Mouse (Mus musculus) hindbrain, embryonic 14.5 days (tissue): Measurements from ENCODE around the gene Bcar3. TPM values are rescaled to one million over a fixed set of nuclear protein-coding genes. Genes with fewer than 3 reads are reported as not detected.
A peak's percentile ranks its signal among the peaks of the same experiment; 100 is the strongest.

Experiments
- ATAC-seq: fragments of 200-750 bp; cut with Nextera tagmentation; 2 replicates; pipeline ENCODE4 v1.8.0; 2017; ENCODE audit warnings: moderate number of reproducible peaks, mild to moderate bottlenecking, moderate TSS enrichment, moderate library complexity; ENCODE audit not compliant: low FRiP score
- DNase-seq: peaks from one replicate; pipeline ENCODE4 v3.0.0-alpha.2; 2015; ENCODE audit warnings: low spot score
- H3K27ac ChIP-seq: fragments of 300-500 bp; sonication (generic); 2 replicates; pipeline ENCODE4 v1.5.1; 2014; ENCODE audit warnings: mild to moderate bottlenecking, moderate library complexity
- H3K27me3 ChIP-seq: fragments of 300-500 bp; sonication (generic); 2 replicates; pipeline ENCODE4 v1.6.1; 2014; ENCODE audit warnings: mild to moderate bottlenecking, low read length, mixed read lengths; ENCODE audit not compliant: control insufficient read depth, insufficient read depth
- H3K36me3 ChIP-seq: fragments of 300-500 bp; sonication (generic); replicated peaks from 2 replicates; pipeline ENCODE4 v1.6.1; 2014; ENCODE audit not compliant: control insufficient read depth, insufficient read depth
- H3K4me1 ChIP-seq: fragments of 300-500 bp; sonication (generic); replicated peaks from 2 replicates; pipeline ENCODE4 v1.6.1; 2014; ENCODE audit warnings: antibody characterized with exemption, low read length, mixed read lengths; ENCODE audit not compliant: control insufficient read depth, insufficient read depth
- H3K4me2 ChIP-seq: fragments of 300-500 bp; sonication (generic); replicated peaks from 2 replicates; pipeline ENCODE4 v1.6.1; 2014; ENCODE audit warnings: mild to moderate bottlenecking, moderate library complexity
- H3K4me3 ChIP-seq: fragments of 300-500 bp; sonication (generic); replicated peaks from 2 replicates; pipeline ENCODE4 v1.5.1; 2014; ENCODE audit warnings: mild to moderate bottlenecking, low read length
- H3K9ac ChIP-seq: fragments of 300-500 bp; sonication (generic); 2 replicates; pipeline ENCODE4 v1.6.1; 2014
- H3K9me3 ChIP-seq: fragments of 300-500 bp; sonication (generic); 2 replicates; pipeline ENCODE4 v1.6.1; 2016; ENCODE audit warnings: low read length; ENCODE audit not compliant: control insufficient read depth
- WGBS: fragments of 180-500 bp; shearing (Covaris S2); extraction: QIAGEN DNeasy Blood & Tissue Kit; methylation state at CpG from one replicate; pipeline ENCODE4 v1.1.7; 2014; 5-methylcytosine and 5-hydroxymethylcytosine counted together
- polyA plus RNA-seq: library from polyadenylated mRNA; unstranded; fragments of >200 nt; fragmentation: Nextera tagmentation; extraction: Ambion mirVana; gene quantifications from 2 replicates; pipeline ENCODE4 v1.2.1, GENCODE M21; 2014

Gene Bcar3
- polyA plus RNA-seq, 1 experiment from 2014 or later = 6.2 TPM

DNA sequence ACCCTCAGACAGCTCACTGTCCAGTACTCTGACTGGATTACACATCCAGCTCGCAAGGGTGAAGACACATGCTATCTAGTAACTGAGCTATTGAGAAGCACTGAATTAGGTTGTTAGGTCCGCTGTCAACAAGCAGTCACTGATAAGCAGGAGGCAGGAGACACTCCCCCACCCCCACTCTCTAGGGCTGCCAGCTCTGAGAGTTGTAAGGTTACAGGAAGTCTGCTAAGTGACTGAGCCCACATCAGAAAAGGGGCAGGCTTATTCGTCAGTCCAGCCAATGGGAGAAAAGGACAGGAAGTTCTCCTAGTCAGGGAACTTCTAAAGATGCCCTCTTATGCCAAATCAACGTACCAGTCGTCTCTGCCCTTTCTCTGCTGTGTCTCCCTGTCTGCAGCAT is 180.1 kb downstream of the Bcar3 start:
- Histone ChIP-seq H3K27me3 (no peaks in the 10 kb centered on the region), H3K27ac (no peak overlapping the region), H3K4me2 (no peak overlapping the region), H3K4me1 (peaks cover 34% of the 10 kb centered on the region), H3K4me3 (no peak overlapping the region), H3K9me3 (no peaks in the 10 kb centered on the region), H3K36me3 (no peaks in the 10 kb centered on the region), H3K9ac (no peak overlapping the region)
- ATAC-seq = no peak
- WGBS = 60% methylated on average over 5 of the region's 5 CpGs
- no peak for DNase-seq

DNA sequence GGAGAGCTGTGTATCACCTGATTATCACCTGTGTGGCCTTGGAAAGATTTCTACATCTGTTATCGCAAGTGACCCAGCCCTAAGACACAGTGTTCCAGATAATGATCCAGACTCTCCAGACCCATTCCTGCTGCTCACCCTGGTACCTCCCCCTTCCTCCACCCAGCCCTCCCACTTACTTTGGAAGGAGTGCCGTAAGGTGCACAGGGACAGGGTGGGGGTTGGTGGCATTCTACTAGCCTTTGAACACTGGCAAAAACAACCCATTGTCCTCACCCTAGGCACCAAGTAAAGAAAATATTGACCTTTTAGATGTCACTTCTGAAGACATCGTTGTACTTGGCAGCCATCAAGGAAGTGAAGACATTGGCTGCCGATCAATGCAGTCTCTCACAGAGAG is 180.9 kb downstream of the Bcar3 start:
- Histone ChIP-seq H3K36me3 (no peaks in the 10 kb centered on the region), H3K4me2 (no peak overlapping the region), H3K9me3 (no peaks in the 10 kb centered on the region), H3K4me3 (no peak overlapping the region), H3K27me3 (no peaks in the 10 kb centered on the region), H3K9ac (no peak overlapping the region), H3K4me1 (peaks cover 34% of the 10 kb centered on the region), H3K27ac (no peak overlapping the region)
- no peak for ATAC-seq
- WGBS = 70% methylated on average over 4 of the region's 4 CpGs
- no peak for DNase-seq

DNA sequence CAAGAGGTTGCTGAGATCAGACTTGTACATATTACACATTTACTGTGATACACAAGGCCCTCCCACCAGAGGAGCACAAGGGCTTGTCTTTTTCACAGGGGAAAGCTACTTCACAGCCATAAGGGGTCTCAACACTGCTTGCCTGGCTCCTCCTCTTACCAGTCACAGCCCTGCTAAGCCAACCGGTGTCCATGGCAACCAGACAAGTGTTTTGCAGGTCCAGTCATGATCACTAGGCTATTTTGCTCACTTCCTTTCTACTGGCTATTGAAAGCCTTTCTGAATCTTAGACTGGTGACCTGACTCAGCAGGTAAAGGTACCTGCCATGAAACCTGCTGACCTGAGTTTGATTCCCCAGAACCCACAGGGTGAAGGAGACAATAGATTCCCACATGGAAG is 181.8 kb downstream of the Bcar3 start:
- Histone ChIP-seq H3K27ac (peak overlapping the region; percentile 47; the same call in 1 of the 2 replicates), H3K4me2 (no peak overlapping the region), H3K27me3 (no peaks in the 10 kb centered on the region), H3K9me3 (no peaks in the 10 kb centered on the region), H3K4me1 (peaks cover 41% of the 10 kb centered on the region), H3K9ac (no peak overlapping the region), H3K36me3 (no peaks in the 10 kb centered on the region), H3K4me3 (no peak overlapping the region)
- 19% methylated on average over 1 of the region's 1 CpGs for WGBS
- ATAC-seq = peak; percentile 55; the same call in 1 of the 2 replicates
- no peak for DNase-seq

DNA sequence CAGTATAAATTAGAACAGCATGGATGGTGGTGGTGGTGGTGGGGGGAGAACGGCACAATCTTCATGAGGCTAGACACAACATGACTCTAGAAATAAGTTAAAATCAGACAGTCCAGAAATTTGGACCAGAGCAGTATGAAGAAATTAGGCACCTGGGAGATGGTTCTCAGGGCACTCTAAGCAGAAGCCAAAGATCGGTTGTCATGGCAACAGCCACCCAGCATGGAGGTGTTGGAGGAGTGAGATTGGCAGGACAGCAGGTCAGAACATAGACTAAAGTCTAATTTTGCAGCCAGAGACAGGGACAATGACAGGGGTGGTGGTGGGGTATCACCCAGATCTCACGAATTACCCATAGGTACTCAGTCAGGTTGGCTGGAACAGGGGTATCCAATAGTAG is 182.7 kb downstream of the Bcar3 start:
- H3K4me2 ChIP-seq = no peak overlapping the region; the same call in 1 of the 2 replicates
- no peaks in the 10 kb centered on the region for H3K27me3 ChIP-seq
- no peaks in the 10 kb centered on the region for H3K36me3 ChIP-seq
- H3K4me1 ChIP-seq = peaks cover 48% of the 10 kb centered on the region
- no peaks in the 10 kb centered on the region for H3K9me3 ChIP-seq
- DNase-seq (no peak), ATAC-seq (no peak)
- no peak overlapping the region for H3K27ac ChIP-seq
- H3K4me3 ChIP-seq = no peak overlapping the region
- 51% methylated on average over 3 of the region's 3 CpGs for WGBS
- H3K9ac ChIP-seq = no peak overlapping the region; the same call in 1 of the 2 replicates

DNA sequence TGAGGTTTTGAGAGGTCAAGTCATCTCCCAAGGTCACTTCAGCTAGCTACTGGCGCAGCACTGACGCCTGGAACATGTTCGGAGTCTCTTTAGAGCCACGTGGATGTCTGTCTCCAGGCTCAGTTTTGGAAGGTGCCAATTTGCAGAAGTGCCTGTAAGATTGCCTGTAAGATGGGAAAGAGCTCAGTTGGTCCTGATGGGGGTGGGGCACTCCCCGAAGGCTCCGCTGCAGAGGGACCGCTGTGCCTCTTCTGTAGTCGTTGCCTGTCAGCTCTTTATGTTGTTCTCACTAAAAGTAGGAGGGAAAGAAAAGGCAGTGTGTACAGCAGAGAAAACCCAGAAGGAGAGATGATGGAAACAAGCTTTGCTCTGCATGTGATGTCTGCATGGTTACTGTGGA is 183.6 kb downstream of the Bcar3 start:
- WGBS = 57% methylated on average over 8 of the region's 8 CpGs
- no peak overlapping the region for H3K4me2 ChIP-seq
- H3K27me3 ChIP-seq = no peaks in the 10 kb centered on the region
- peaks cover 57% of the 10 kb centered on the region for H3K4me1 ChIP-seq
- no peak for ATAC-seq
- no peak for DNase-seq
- H3K4me3 ChIP-seq = no peak overlapping the region
- no peak overlapping the region for H3K9ac ChIP-seq
- no peaks in the 10 kb centered on the region for H3K9me3 ChIP-seq
- H3K27ac ChIP-seq = no peak overlapping the region
- H3K36me3 ChIP-seq = no peaks in the 10 kb centered on the region

DNA sequence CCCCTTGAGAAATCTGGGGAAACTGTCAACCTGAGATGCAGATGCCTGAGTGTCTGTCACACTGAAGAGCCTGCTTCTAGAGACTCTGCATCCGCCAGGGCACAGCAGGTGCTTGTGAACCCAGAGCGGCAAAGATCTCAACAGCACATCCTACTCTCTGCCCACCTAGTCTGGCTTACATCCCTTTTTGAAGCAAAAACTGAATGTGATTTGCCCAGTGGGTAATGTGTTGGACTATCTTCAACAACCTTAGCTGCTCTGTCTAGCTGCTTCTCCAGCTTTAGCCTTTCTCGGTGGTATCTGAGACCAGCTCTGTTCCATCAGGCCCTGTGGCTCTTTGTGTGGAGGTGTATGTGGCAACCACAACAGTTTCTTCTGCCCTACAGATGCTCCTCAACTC is 184.8 kb downstream of the Bcar3 start:
- H3K9me3 ChIP-seq = no peaks in the 10 kb centered on the region
- no peak overlapping the region for H3K27ac ChIP-seq
- H3K4me3 ChIP-seq = no peak overlapping the region
- no peak overlapping the region for H3K4me2 ChIP-seq
- H3K27me3 ChIP-seq = no peaks in the 10 kb centered on the region
- 75% methylated on average over 3 of the region's 3 CpGs for WGBS
- no peaks in the 10 kb centered on the region for H3K36me3 ChIP-seq
- peaks cover 64% of the 10 kb centered on the region for H3K4me1 ChIP-seq
- ATAC-seq = no peak
- DNase-seq = no peak
- no peak overlapping the region for H3K9ac ChIP-seq

DNA sequence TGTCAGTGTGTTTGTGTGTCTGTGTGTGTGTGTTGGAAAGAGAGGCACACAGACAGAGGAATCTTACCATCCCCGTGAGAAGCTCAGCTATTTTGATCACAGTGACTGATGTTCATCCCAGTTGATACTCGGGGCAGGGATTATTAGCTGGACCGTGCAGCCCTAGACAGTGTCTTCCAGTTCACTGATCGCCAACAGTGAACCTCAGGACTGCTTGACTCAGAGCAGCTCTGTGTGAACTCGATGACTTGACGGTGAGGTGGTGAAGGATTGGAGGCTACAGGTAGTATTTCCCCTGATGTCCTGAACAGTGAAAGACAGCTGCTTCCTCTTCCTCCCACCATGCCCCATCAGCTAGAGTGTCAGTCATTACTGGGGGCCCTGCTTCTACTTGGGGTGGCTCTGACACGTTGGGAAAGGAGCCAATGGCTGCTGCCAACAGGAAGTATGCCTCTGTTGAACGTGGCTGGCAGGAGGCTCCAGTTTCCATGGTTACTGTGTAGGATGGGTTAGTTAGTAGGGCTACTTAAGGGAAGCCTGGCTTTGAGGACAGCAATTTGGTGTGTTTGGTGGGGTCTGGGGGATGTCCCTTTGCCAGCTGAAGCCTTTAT is 186.2 kb downstream of the Bcar3 start:
- H3K9me3 ChIP-seq = no peaks in the 10 kb centered on the region
- no peak overlapping the region for H3K4me3 ChIP-seq
- no peaks in the 10 kb centered on the region for H3K27me3 ChIP-seq
- no peak overlapping the region for H3K9ac ChIP-seq
- H3K27ac ChIP-seq = no peak overlapping the region
- no peaks in the 10 kb centered on the region for H3K36me3 ChIP-seq
- peaks cover 64% of the 10 kb centered on the region for H3K4me1 ChIP-seq
- WGBS = 31% methylated on average over 8 of the region's 8 CpGs
- H3K4me2 ChIP-seq = no peak overlapping the region
- DNase-seq = peak; percentile 67
- ATAC-seq = peak; percentile 64

DNA sequence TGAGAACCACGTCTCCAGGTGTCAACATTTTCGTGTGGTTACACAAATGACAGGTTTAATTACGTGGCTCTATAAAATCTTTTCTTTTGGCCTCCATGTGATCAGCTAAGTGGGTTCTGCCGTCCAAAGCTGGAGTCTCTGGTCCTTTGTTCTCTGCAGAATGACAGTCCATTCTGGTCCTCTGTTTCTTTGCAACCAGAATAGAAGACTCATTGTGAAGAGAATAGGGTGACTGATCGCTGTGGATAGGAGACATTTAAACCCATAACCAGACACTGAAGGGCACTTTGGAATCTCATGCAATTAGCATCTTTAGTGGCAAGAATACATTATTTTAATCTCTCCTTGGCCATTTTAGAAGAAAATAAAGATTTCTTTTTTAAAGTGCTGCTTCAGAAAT is 187.1 kb downstream of the Bcar3 start:
- H3K4me2 ChIP-seq = no peak overlapping the region
- no peak for ATAC-seq
- no peaks in the 10 kb centered on the region for H3K27me3 ChIP-seq
- peaks cover 56% of the 10 kb centered on the region for H3K4me1 ChIP-seq
- H3K9ac ChIP-seq = no peak overlapping the region
- H3K9me3 ChIP-seq = no peaks in the 10 kb centered on the region
- 0 out of 2 replicates have a peak overlapping the region, but pooled peaks have one; percentile 7 for H3K27ac ChIP-seq
- WGBS = 15% methylated on average over 5 of the region's 5 CpGs
- DNase-seq = no peak
- no peaks in the 10 kb centered on the region for H3K36me3 ChIP-seq
- H3K4me3 ChIP-seq = no peak overlapping the region

DNA sequence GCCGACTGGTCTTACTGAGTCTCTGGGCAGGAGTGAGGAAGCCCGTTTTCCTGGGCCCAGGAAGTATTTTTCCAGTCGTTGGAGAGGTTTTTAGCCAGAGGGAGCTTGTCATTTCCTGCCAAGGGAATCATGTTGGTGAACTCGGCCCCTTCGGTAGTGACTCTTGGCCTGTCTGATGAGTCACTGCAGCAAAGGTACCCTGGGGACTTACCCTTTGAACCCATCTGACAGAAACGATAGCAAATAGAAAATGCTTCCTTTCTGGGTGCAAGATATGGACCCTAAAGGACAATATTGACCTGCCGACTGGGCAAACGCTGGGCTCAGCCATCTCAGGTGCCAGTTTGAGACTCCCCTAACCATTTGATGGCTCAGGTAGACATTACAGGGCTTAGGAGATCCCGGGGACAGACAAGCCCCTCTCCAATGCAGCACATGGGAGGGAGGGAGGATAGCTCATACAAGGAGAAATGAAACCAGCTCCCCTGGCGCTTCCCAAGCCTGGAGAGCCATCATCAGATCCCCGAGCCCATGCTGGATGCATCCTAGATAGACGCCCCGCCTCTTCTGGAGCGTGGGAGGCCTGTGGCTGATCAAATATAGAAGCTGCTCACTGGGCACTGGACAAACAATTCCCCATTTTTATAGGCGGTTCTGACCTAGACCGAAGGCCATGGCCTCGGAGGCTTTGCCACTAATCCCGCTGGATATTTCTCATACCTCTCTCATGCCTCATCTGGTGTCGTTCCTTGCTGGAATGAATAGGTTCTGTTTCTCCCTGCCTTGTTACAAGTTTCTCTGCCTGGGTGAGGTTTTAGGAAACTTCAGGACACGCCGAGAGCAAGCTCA is 188.2 kb downstream of the Bcar3 start:
- no peak overlapping the region for H3K4me3 ChIP-seq
- peaks cover 45% of the 10 kb centered on the region for H3K4me1 ChIP-seq
- 71% methylated on average over 21 of the region's 21 CpGs for WGBS
- H3K36me3 ChIP-seq = no peaks in the 10 kb centered on the region
- H3K9ac ChIP-seq = no peak overlapping the region
- DNase-seq = no peak
- H3K27ac ChIP-seq = no peak overlapping the region
- no peaks in the 10 kb centered on the region for H3K27me3 ChIP-seq
- no peak overlapping the region for H3K4me2 ChIP-seq
- no peaks in the 10 kb centered on the region for H3K9me3 ChIP-seq
- ATAC-seq = no peak
